18 mouse cellular contexts compared by ENCODE assay signal in genomic region chr8:125299248-125299647, GRCm38 (mm10).
DNase-seq lines count a peak whose midpoint lies in the region; ATAC-seq and TF ChIP-seq lines count a peak whose summit lies in the region.
"Had no signal": no experiment of that assay in that cellular context is flagged by ENCODE, and none has a peak within 500 bp of the region (broad histone marks: within the 10 kb centered on the region; RNA-seq: fewer than 3 reads in every experiment).

No protein-coding gene starts in this region.

- peak; percentile 27; the same call in 1 of the 2 replicates for ATAC-seq in forebrain, postnatal 0 days
- no peak for ATAC-seq in forebrain, embryonic 12.5 days (ENCODE audit: low FRiP score)
- ATAC-seq in lung, embryonic 15.5 days (ENCODE audit: borderline replicate concordance, extremely low read depth, low FRiP score, low TSS enrichment), result peak; percentile 40; the same call in 1 of the 2 replicates
- peak; percentile 60 for ATAC-seq in embryonic facial prominence, embryonic 14.5 days (ENCODE audit: low read depth)
- ATAC-seq in stomach, embryonic 15.5 days (ENCODE audit: insufficient read depth, low FRiP score, low read depth), result no peak
- ATAC-seq: midbrain, embryonic 15.5 days had no signal

- H3K9ac ChIP-seq in forebrain, postnatal 0 days, result no peak overlapping the region
- H3K9ac ChIP-seq in forebrain, embryonic 12.5 days, result no peak overlapping the region
- no peak overlapping the region for H3K9ac ChIP-seq in lung, embryonic 15.5 days
- no peak overlapping the region for H3K9ac ChIP-seq in embryonic facial prominence, embryonic 14.5 days (ENCODE audit: low read depth, low read length)
- no peak overlapping the region for H3K9ac ChIP-seq in stomach, embryonic 15.5 days
- H3K9ac ChIP-seq: embryonic facial prominence, embryonic 15.5 days; liver, embryonic 13.5 days; midbrain, embryonic 15.5 days had no signal

- no peak overlapping the region for H3K27ac ChIP-seq in forebrain, postnatal 0 days (ENCODE audit: low read depth, low read length)
- no peak overlapping the region for H3K27ac ChIP-seq in forebrain, embryonic 12.5 days
- H3K27ac ChIP-seq in lung, embryonic 15.5 days, result no peak overlapping the region
- H3K27ac ChIP-seq in embryonic facial prominence, embryonic 14.5 days (replicated peaks; ENCODE audit: low read depth, low read length), result no peak overlapping the region
- peak overlapping the region; percentile 35; the same call in 1 of the 2 replicates for H3K27ac ChIP-seq in stomach, embryonic 15.5 days
- H3K27ac ChIP-seq: embryonic facial prominence, embryonic 15.5 days; left cerebral cortex, adult 2 months; liver, embryonic 13.5 days; midbrain, embryonic 15.5 days had no signal

- no peaks in the 10 kb centered on the region for H3K4me1 ChIP-seq in forebrain, postnatal 0 days (ENCODE audit: insufficient read depth)
- peaks cover 3% of the 10 kb centered on the region; the same call in 1 of the 2 replicates for H3K4me1 ChIP-seq in forebrain, embryonic 12.5 days
- H3K4me1 ChIP-seq in lung, embryonic 15.5 days, result peaks cover 16% of the 10 kb centered on the region
- H3K4me1 ChIP-seq in embryonic facial prominence, embryonic 14.5 days (ENCODE audit: control insufficient read depth, insufficient read depth, low read length), result peaks cover 18% of the 10 kb centered on the region
- peaks cover 13% of the 10 kb centered on the region for H3K4me1 ChIP-seq in stomach, embryonic 15.5 days
- H3K4me1 ChIP-seq: liver, embryonic 13.5 days; midbrain, embryonic 15.5 days had no signal

- no peak overlapping the region for H3K4me2 ChIP-seq in forebrain, postnatal 0 days (ENCODE audit: low read depth)
- H3K4me2 ChIP-seq in forebrain, embryonic 12.5 days, result no peak overlapping the region
- no peak overlapping the region for H3K4me2 ChIP-seq in lung, embryonic 15.5 days
- no peak overlapping the region for H3K4me2 ChIP-seq in embryonic facial prominence, embryonic 14.5 days (ENCODE audit: low read depth, low read length)
- H3K4me2 ChIP-seq in stomach, embryonic 15.5 days, result no peak overlapping the region
- H3K4me2 ChIP-seq: embryonic facial prominence, embryonic 15.5 days; liver, embryonic 13.5 days; midbrain, embryonic 15.5 days had no signal

- no peaks in the 10 kb centered on the region for H3K36me3 ChIP-seq in forebrain, postnatal 0 days (ENCODE audit: insufficient read depth)
- H3K36me3 ChIP-seq in forebrain, embryonic 12.5 days (replicated peaks), result no peaks in the 10 kb centered on the region
- no peaks in the 10 kb centered on the region for H3K36me3 ChIP-seq in lung, embryonic 15.5 days
- no peaks in the 10 kb centered on the region for H3K36me3 ChIP-seq in embryonic facial prominence, embryonic 14.5 days (ENCODE audit: control insufficient read depth, insufficient read depth, low read length)
- no peaks in the 10 kb centered on the region for H3K36me3 ChIP-seq in stomach, embryonic 15.5 days
- H3K36me3 ChIP-seq: embryonic facial prominence, embryonic 15.5 days; liver, embryonic 13.5 days; midbrain, embryonic 15.5 days had no signal

- TF ChIP-seq CTCF in forebrain, postnatal 0 days (IDR thresholded peaks at IDR 0.05; ENCODE audit: low read depth), result no peak

- H3K9me3 ChIP-seq in forebrain, postnatal 0 days (ENCODE audit: low read length), result no peaks in the 10 kb centered on the region
- H3K9me3 ChIP-seq in forebrain, embryonic 12.5 days, result no peaks in the 10 kb centered on the region
- no peaks in the 10 kb centered on the region for H3K9me3 ChIP-seq in lung, embryonic 15.5 days
- no peaks in the 10 kb centered on the region for H3K9me3 ChIP-seq in embryonic facial prominence, embryonic 14.5 days (ENCODE audit: control insufficient read depth, low read length)
- no peaks in the 10 kb centered on the region for H3K9me3 ChIP-seq in stomach, embryonic 15.5 days
- H3K9me3 ChIP-seq: embryonic facial prominence, embryonic 15.5 days; liver, embryonic 13.5 days; midbrain, embryonic 15.5 days had no signal

- peak; percentile 47 for DNase-seq in forebrain, postnatal 0 days
- no peak for DNase-seq in lung, postnatal 25 days (ENCODE audit: low spot score)
- peak; percentile 93 for DNase-seq in embryonic facial prominence, embryonic 14.5 days (ENCODE audit: low spot score)
- DNase-seq in urinary bladder, postnatal 4 days (ENCODE audit: low spot score in 2 of 2), result no peak
- DNase-seq: adrenal gland, adult 2 months; cerebellum, postnatal 10 days; kidney, adult 8-10 months; layer of hippocampus, adult 9-11 months; left cerebral cortex, postnatal 4 days; liver, embryonic 13.5 days; thymus, adult 2 months had no signal

- 16% methylated on average over 4 of the region's 4 CpGs for WGBS in forebrain, postnatal 0 days
- WGBS in forebrain, embryonic 12.5 days, result 44% methylated on average over 4 of the region's 4 CpGs
- whole genome bisulfite sequencing in lung, embryonic 15.5 days, result 8% methylated on average over 4 of the region's 4 CpGs
- 16% methylated on average over 4 of the region's 4 CpGs for WGBS in embryonic facial prominence, embryonic 14.5 days
- 8% methylated on average over 4 of the region's 4 CpGs for WGBS in stomach, embryonic 15.5 days

- no peaks in the 10 kb centered on the region for H3K27me3 ChIP-seq in forebrain, postnatal 0 days (ENCODE audit: insufficient read depth, low read length)
- H3K27me3 ChIP-seq in forebrain, embryonic 12.5 days, result no peaks in the 10 kb centered on the region; the same call in 1 of the 2 replicates
- H3K27me3 ChIP-seq in lung, embryonic 15.5 days, result no peaks in the 10 kb centered on the region
- H3K27me3 ChIP-seq in embryonic facial prominence, embryonic 14.5 days (replicated peaks; ENCODE audit: control insufficient read depth, insufficient read depth, low read length), result no peaks in the 10 kb centered on the region
- H3K27me3 ChIP-seq in stomach, embryonic 15.5 days (replicated peaks), result no peaks in the 10 kb centered on the region
- H3K27me3 ChIP-seq: liver, embryonic 13.5 days; midbrain, embryonic 15.5 days had no signal

- H3K4me3 ChIP-seq in forebrain, postnatal 0 days (ENCODE audit: low read depth, low read length), result no peak overlapping the region
- H3K4me3 ChIP-seq in forebrain, embryonic 12.5 days (replicated peaks), result no peak overlapping the region
- H3K4me3 ChIP-seq in lung, embryonic 15.5 days, result no peak overlapping the region
- H3K4me3 ChIP-seq in embryonic facial prominence, embryonic 14.5 days (ENCODE audit: low read depth, low read length), result no peak overlapping the region
- no peak overlapping the region for H3K4me3 ChIP-seq in stomach, embryonic 15.5 days (replicated peaks)
- H3K4me3 ChIP-seq: embryonic facial prominence, embryonic 15.5 days; left cerebral cortex, adult 2 months; liver, embryonic 13.5 days; midbrain, embryonic 15.5 days; myocyte had no signal

Comparison
In these comparisons a context has a peak if more than half of its experiments do, and no peak if none do; other contexts are left out.
1. ATAC-seq: peak in forebrain, postnatal 0 days (single experiment), lung, embryonic 15.5 days (single experiment) and embryonic facial prominence, embryonic 14.5 days (single experiment); none in forebrain, embryonic 12.5 days (single experiment) and stomach, embryonic 15.5 days (single experiment).
2. DNase-seq: peak in forebrain, postnatal 0 days (single experiment) and embryonic facial prominence, embryonic 14.5 days (single experiment); none in lung, postnatal 25 days (single experiment) and urinary bladder, postnatal 4 days (0 of 2).